Mouse (Mus musculus) myocyte (in vitro differentiated cells): ENCODE measurements around the gene Cma2.

ENCODE experiments used
- MYOD1 ChIP-seq, 3 experiments: IDR thresholded peaks; one replicate each; pipeline ENCODE4 v1.6.1; 2011; ENCODE audit warnings: control low read depth in 2 of 3, low read depth in 2 of 3, mild to moderate bottlenecking in 2 of 3, moderate library complexity in 1 of 3; ENCODE audit not compliant: insufficient read length in 2 of 3, control insufficient read depth in 1 of 3
- SRF ChIP-seq: IDR thresholded peaks from one replicate; pipeline ENCODE4 v1.6.1; 2011; ENCODE audit warnings: low read depth; ENCODE audit not compliant: control insufficient read depth, insufficient read length

- no peak for TF ChIP-seq SRF
- no peak for TF ChIP-seq MYOD1 (IDR thresholded peaks at IDR 0.05; ENCODE audit: control insufficient read depth in 1 of 3, insufficient read length in 2 of 3, low read depth in 2 of 3)
These were observed 62.4 kb downstream of the Cma2 start for GRCm38 (mm10) chr14:56013147-56013546.
